Mouse (Mus musculus) heart, postnatal 36 days (tissue): ENCODE results near the gene Zfp330. TPM values are rescaled to one million over a fixed set of nuclear protein-coding genes. Genes with fewer than 3 reads are reported as not detected.

Experiments
- DNase-seq, 2 experiments: peaks; one replicate each; pipeline ENCODE4 v3.0.0; 2021 to 2022
- intact Hi-C: fragments of 180-260 bp; cut with DNase I; formaldehyde crosslinking; loops from one replicate; pipeline ENCODE4 v1.15.1; 2025
- total RNA-seq, 2 experiments: library from RNA; stranded (reverse); gene quantifications; 2 replicates each; pipeline ENCODE4 v1.2.3; 2021

Gene Zfp330
- 10 to 100 TPM; 19.0 to 19.4 TPM for total RNA-seq

DNA sequence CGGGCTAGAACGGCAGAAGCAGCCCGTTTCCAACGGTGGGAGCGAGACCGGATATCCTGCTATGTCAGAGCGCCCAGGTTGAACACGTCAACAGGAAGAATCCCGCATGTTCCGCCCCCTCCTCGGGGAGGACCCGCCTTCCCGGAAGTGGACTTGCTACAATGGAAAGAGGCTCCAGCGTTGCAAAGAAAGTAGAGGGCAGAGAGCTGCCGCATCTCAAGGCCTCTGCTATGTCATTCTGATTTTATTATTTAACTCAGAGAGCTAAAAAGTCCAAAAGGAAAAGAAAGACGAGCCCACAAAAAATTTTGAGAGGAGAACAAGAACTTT lies at the start of gene Zfp330:
Gene Zfp330, minus strand, starts transcription at position 68 of the 330 bp plus-strand sequence.
- intact Hi-C loops: loop anchor here (5.0 kb wide), 1 partner anchor 313 kb away; no protein-coding TSS in a partner anchor
- peak; percentile 88 to 89 for DNase-seq

DNA sequence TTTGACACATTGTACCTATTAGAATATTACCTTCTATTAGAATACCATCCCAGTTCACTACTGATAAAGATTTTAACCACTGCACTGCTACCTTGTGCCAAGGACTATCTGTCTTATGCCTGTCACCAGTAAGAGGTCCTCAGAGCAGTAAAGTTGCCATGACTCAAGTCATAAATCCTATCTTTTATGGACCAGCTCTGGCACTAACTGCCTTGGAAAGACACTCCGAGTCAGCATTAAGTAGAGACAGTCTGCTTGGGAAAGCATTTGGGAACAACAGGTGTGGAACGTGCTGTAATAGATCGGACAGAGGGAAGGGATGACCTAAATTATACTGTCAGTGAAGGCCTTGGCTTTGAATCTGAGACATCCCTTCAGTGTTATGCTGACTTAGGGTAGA lies 4.0 kb upstream of the Zfp330 start:
- intact Hi-C loops: no loop called here
- no peak for DNase-seq

DNA sequence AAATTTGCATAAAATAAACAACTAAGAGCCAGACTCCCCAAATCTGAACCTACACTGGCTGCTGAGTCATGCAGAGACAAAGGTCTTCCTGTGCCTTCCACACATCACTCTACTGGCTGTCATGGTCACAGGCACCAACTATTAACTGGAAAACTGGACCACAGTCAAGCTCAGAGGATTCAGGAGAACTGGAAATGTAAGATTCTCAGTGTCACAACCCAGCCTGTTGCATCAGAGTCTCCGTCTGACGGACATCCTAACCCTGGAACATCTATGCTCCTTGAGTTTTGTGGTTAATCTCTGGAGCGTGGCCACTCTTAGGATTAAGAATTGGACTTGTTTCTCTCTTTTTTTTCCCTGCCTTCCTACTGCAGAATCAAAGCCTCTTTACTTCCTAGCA lies 3.4 kb upstream of the Zfp330 start:
- intact Hi-C loops: no loop called here
- DNase-seq: no peak

DNA sequence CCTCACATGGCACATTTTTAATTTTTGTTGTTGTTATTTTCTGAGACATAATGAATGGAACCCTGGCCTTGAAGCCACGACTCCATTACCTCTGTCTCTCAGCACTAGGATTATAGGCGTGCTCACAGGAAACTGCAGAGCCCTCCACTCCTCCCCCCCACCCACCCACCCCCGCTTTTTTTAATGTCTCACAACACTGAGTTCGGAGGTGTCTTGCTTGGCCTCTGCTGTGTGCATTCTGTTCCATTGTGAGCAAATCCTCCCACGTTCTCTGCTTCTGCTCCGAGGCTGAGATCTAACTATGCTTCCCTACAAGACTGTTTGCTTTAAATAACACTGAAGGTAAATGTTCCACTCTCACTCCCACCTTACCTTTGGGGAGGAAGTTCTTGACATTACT lies 522 bp upstream of the Zfp330 start:
- intact Hi-C loops: loop anchor here (5.0 kb wide), 1 partner anchor 313 kb away; no protein-coding TSS in a partner anchor

DNA sequence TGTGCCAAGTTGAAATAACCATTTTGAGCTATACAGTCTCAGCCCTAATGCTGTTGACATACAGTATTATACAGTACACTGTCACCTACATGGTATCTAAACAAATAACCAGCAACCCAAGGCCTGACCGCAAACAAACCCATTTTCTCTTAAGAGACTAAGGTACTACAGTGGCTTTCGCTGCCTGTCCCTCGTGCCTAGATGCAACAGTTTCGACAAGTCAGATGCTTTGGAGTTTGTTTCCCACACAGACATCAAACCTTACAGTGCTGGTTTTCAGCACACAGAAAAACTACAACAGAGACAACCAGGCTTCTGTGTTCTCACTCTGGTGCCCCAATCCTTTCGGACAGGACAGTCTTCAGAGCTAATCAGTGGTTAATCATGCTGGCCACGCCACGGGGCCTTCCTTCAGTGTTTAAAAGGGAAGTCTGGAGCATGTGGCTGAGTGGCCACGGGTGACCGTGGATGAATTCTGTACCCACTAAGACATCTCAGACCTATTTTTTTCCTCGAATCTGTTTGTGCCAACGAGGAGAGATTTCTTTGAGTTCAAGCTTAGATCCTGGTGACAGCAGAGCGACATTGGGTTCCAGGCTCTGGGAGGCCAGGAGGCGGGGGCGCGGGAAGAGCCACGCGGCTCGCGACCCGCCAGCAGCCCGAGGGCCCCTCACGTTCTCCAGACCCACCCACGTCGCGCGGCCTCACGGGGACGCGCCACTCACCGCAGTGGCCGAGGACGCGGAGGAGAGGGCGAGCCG lies 448 bp downstream of the Zfp330 start:
- DNase-seq: no peak
- intact Hi-C loops: loop anchor here (5.0 kb wide), 1 partner anchor 314 kb away; no protein-coding TSS in a partner anchor

More for the DNA sequence above, 522 bp upstream of the Zfp330 start:
- DNase-seq: no peak

DNA sequence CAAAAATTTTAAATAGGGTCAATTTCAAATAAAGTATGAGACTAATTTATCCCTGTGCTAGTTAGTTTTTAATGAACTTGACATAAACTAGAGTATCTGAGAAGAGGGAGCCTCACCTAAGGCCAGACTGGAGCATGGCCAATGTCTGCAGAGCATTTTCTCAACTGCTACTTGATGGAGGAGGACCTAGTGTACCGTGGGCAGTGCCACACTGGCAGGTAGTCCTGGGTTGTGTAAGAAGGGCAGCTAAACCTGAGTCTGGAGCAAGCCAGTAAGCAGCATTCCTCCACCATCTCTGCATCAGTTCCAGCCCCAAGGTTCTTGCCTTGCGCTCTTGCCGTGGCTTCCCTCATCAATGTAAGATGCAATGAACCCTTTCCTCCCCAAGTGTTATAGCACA lies 3.1 kb downstream of the Zfp330 start:
- intact Hi-C loops: loop anchor here (5.0 kb wide), 1 partner anchor 316 kb away; no protein-coding TSS in a partner anchor

DNA sequence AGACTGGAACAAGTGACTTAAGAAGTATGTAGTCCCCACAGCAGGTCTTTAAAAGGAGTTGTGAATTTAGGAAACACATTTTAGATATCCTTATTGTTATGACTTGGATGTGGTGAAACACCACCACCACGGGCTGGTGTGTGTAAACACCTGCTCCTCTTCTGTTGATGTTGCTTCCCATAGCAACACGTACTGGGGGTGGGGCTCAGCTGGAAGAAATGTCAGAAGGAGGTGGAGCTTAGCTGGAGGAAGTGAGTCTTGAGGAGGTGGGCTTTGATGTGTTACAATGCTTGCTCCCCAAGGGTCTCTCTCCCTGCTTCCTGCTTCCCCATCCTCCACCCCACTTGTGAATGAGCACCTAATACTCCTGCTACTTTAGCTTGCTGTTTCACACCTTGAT lies 14.9 kb downstream of the Zfp330 start:
- intact Hi-C loops: no loop called here
- no peak for DNase-seq

More for the DNA sequence above, 3.1 kb downstream of the Zfp330 start:
- DNase-seq: no peak

DNA sequence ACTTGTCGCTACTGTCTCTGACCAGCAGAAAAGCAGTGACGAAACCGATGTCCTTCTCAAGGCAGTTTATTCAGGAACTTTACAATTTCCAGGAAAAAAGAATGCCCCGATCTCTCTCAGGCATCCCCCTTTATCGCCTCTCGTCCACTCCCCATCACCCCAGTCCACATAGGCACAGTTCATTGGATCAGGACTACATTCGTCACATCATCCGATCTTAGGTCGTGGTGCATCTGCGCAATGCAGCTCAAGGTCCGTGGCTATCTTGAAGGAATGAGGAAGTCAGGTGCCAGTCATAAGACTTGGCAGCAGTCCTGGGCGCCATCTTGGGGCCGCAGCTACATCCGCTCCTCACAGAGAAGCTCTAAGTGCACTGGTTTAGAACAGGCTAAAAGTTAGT lies 19.0 kb downstream of the Zfp330 start:
- no peak for DNase-seq
- intact Hi-C loops: no loop called here

DNA sequence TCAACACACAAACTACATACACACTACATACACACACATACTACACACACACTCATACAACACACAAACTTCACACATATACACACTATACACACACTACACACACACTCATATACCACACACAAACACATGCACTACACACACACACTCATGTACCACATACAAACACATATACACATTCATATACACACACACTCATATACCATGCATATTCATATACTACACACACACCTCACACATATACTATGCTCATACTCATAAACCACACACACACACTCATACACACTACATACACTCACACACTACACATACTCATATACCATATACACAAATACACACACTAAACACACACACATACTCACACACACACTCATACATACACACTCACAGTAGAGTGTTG lies 27.3 kb downstream of the Zfp330 start:
- intact Hi-C loops: loop anchor here (10.0 kb wide), 2 partner anchors 522 to 942 kb away; no protein-coding TSS in a partner anchor
- no peak for DNase-seq

DNA sequence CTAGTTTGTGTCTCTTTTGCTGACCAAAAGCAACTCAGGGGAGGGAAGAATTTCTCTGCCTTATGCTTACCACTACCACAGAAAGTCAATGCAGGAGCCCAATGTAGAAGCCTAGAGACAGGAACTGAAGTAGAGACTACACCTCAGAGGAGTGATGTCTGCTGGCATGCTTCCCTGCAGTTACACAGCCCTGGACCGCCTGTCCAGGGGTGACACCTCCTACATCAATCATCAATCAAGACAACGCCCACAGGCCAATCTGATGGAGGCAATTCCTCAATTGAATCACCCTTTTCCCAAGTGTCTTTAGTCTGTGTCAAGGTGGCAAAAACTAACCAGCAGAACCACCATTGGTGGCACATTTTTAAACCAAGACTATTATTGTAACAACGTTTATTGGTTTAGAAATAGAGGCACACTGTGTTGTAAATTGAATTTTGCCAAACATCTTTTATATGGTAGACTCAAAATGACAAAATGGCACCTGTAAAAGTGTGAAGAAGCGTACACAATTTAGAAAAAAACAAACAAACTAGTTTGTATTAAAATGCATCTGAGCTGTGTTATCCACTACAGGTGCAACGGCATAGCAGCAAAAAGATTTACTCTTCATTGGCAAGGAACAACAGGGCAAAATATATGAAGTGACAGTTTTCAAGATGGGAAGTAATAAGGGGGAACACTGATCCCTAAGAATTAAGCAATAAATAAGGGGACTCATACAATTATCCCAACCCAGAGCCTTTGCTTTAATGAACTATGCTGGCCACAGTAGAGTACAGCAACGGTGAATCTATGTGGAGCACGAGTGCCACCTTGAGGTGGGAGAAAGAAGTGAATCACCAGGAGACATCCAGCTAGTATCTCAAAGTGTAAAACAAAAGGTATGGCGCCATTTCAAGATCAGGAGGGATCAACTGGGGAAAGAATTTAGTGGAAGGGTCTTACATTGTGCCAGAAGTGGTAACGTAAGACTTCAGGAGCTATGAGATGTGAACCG lies 29.8 kb downstream of the Zfp330 start:
- intact Hi-C loops: loop anchor here (1.0 to 10.0 kb wide), 7 partner anchors 47 to 1395 kb away; no protein-coding TSS in a partner anchor

More for the DNA sequence above, 29.8 kb downstream of the Zfp330 start:
- peak; percentile 70 to 82 for DNase-seq

Other genes with a start within 250 kb of the Zfp330 start
- gene Rnf150, start 89.2 kb upstream of the Zfp330 start, total RNA-seq: 10 to 100 TPM; 13.2 to 13.8 TPM